Mouse (Mus musculus): ENCODE data around the gene Gpx3.
"Not testable (repeated sequence)": the region's sequence is repeated elsewhere in the genome, so short reads cannot be mapped to it uniquely, and the experiment has no call there.

Gene Gpx3

DNA sequence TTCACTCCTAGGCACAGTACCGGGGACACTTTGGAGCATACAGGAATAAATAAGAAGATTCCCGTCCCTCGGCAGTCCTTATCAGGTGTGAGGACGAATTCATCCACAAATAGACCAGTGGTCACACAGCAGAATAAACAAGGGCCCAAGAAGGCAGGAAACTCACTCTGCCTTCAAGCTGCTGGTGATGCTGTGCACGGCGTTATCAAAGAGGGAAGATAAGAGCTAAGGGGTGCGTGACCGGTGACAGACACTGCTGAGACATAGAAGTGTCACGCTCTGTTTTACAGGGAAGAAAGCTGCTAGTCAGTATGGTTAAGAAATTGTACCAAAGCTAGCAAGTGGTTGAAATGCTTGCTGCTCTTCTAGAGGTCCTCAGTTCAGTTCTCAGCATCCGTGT, 22.3 kb upstream of the Gpx3 start:
- DNase-seq (ENCODE audit: low spot score in 2 of 2), result no peak

DNA sequence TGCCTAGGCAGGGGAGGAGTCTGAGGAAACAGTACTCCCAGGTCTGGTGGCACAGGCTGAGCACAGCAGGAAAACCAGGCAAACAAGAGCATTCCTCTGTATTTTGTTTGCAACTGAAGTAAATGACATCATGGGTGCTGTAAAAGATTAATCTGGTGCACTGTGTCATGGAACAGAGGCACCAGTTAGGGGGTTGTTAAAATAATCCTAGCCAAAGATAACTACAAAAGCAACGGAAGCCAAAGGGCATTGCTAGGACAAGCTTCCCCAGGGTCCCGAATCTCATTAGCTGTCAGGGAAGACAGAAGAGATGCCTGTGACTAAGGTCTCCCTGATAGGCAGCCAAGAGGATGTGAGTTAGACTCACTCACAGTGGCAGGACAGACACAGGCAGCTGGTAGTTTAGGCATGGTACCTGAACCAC, 21.2 kb upstream of the Gpx3 start:
- DNase-seq (ENCODE audit: low spot score in 2 of 2), result no peak

DNA sequence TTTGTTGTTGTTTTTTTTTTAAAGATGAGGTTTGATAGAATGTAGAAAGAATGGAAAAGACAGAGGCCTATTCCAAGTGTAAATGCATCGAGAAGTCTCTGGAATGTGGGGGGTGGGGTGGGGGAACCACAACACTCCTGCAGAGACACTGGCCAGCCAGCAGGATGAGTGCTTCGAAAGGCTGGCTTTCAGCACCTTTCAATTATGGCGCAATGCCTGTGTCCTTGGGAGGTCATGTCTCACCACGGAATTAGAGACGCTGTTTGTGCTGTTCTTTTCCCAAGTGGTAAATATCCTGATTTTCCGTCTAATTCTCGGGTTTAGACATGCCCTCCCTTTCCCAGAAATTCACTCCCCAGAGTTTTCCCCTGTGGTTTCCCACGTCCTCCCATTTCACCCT, 19.6 kb upstream of the Gpx3 start:
- no peak for DNase-seq (ENCODE audit: low spot score in 2 of 2)

DNA sequence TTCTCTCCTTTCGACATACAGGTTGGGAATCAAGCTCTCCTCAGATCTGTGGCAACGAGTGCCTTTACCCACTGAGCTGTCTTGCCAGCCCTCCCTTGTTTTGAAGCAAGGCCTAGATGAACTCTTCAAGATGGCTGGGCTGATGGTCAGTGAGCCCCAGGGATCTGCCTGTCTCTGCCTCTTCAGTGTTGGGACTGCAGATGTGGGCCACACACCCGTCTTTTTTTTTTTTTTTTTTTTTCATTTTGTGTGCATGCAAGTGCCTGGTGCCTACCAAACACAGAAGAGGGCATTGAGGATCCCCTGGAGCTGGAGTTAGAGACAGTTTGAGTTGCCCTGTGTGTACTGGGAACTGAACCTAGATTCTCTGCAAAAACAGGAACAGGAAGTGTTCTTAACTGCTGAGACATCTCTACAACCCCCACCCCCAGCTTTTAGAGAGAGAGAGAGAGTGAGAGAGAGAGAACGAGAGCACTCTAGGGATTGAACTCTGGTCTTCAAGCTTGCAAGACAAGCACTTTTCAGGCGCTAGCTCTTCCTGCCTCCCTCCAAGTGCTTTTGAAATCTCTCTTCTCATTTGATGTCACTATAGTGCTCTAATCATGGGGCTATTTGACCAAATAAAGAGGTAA, 17.9 kb upstream of the Gpx3 start:
- no peak for DNase-seq (ENCODE audit: low spot score in 2 of 2)

DNA sequence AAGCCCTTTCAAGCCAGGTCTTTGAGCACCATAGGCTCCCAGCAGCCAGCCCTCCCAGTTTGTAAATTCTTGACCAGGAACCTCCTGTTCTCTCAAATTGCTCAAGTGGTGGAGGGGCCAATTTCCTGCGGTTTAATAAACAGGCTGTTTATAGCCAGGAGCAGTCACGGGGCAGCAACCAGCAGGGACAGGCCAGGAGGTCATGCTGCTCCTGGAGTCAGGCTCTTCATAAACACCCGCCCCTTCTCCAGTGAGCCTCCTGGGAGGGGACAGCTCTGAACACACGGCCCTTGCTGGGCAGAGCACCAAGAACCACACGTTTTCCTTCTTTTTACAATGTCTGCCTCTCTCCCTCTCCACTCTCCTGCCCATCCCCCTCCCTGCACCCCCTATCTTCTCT, 17.3 kb upstream of the Gpx3 start:
- no peak for DNase-seq (ENCODE audit: low spot score in 2 of 2)

DNA sequence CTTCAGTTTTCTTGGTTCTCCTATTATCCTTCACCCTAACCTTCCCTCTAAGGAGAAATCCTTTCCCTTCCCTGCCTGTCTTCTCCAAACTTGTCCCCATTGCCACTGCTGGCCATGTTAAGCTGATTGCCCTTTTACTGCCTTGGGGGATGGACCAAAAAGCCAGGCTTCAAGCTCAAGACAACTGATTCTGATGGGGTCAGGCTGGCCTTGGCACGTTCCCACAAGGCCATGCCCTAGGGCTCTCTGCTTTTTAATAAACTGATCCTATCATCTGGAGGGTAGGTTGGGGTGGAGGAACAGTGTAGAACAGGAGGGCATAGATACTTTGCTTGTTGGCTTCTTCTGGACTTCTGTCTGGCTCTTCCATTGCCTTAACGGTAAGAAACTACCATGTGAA, 16.8 kb upstream of the Gpx3 start:
- DNase-seq (ENCODE audit: low spot score in 2 of 2), result no peak

DNA sequence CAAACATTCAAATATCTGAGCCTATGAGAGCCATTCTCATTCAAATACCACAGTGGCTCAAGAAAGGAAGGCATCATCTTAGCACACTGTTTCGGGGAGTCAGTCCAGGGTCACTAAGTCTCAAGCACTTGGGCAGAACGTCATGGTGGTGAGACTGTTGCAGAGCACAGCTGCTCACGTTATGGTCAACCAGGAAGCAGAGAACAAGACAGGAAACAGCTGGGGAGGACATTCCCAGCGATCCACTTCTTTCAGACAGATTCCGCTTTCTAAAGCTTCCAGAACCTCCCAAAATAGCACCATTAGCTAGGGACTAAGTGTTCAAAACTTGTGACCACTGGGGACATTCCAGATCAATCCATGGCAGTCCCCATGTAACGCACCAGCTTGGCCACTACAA, 14.3 kb upstream of the Gpx3 start:
- no peak for DNase-seq (ENCODE audit: low spot score in 2 of 2)

DNA sequence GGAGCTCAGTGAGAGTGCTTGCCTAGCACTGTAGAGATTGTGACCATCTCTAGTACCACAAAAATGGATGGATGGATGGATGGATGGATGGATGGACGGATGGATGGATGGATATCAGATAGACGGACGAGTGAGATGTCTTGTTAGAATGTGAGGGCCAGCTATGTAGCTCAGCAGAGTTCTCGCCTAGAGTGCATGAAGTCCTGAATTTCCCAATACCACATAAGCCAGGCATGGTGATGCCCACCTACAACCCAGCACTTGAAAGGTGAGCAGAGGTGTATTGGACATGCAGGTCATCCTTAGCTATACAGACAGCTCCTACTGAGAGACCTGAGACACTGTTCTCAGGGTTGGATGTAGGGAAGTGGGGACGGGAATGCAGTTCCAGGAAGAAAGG, 10.9 kb upstream of the Gpx3 start:
- no peak for DNase-seq (ENCODE audit: low spot score in 2 of 2)

DNA sequence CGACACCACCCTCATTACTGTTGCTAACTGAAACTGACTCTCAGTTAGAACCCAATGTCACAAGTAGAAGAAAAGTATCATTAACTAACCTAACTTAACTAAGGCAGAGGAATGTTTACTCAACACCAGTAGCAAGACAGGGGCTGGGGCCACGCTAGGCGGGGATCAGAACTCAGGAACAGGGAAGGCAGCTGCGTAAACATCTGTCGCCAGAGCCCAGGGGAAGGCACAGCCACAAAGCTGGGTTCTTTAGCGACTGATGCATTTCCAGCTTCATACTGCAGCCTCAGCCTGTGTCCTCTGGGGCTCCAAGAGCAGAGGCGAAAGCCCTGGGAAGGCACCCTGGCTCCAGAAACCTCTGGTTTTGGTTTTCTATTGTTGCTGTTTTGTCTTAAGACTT, 10.2 kb upstream of the Gpx3 start:
- no peak for DNase-seq (ENCODE audit: low spot score in 2 of 2)

DNA sequence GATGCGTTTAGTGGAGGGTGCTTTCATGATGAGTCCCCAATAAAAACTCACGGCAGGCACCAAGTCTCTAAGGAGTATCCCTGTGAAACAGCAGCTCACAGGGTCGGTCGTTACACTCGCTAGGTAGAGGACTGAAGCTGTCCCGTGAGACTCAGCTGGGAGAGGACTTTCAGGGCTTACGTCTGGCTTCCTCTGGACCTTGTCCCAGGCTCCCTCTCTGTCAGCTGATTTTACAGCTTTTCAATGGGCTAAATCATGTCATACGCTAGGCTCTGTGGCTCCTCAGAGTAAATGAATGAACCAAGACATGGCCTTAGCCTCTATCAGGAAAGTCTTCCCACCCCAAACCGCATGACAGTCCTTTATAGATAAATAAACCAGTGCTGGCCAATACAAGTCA, 7.7 kb upstream of the Gpx3 start:
- DNase-seq (ENCODE audit: low spot score in 2 of 2), result no peak

DNA sequence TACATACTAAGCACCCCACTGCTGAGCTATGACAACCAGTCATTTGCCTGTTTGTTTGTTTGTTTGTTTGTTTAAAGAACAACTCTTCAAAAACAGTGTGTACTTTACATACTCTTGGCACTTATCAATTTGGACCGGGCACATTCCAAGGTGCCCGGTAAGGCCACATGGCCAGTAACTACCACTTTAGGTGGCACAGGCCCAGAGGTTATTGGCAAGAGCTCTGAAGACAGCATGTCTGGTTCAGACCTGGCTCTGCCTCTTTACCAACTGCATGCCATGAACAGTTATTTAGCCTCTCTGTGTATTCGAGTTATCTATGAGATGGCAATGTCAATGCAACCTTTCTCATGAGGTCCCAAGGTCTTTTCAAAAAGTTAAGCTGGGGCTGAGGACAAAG, 5.6 kb upstream of the Gpx3 start:
- not testable (repeated sequence) for DNase-seq (ENCODE audit: low spot score in 2 of 2)

DNA sequence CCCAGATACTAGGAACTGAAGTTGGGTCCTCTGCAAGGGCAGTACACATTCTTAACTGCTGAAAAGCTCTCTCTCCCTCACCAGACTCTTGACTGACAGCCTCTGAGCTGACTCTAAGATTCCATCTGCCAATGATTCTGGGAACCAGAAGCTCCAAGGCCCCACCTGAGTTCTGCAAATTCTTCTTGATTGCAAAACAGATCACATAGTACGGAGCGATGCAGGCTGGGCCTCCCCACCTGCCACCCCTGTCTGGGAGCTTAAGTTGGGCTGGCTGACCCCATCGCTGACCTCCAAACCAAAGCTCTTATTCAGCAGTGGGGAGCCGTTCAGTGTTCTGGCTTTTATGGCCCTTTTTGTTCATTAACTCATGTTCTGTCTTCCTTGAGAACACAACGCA, 4.8 kb upstream of the Gpx3 start:
- no peak for DNase-seq (ENCODE audit: low spot score in 2 of 2)

DNA sequence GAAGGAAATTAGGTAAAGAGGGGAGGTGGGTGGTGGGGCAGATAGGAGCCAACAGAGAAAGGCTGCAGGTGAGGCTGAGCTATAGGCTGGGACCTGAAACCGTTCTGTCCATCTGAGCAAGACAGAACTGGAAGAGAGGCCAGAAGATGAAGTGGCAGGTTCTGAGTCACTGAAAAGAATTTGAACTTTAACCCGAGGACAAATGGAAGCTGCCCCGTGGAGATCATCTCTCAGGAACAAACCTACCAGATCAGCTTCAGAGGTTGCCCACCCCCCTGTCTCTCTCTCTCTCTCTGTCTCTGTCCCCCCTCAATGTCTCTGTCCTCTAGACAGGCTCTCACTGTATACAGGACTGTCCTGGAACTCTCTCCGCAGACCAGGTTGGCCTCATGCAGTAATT, 2.6 kb upstream of the Gpx3 start:
- DNase-seq (ENCODE audit: low spot score in 2 of 2), result no peak

DNA sequence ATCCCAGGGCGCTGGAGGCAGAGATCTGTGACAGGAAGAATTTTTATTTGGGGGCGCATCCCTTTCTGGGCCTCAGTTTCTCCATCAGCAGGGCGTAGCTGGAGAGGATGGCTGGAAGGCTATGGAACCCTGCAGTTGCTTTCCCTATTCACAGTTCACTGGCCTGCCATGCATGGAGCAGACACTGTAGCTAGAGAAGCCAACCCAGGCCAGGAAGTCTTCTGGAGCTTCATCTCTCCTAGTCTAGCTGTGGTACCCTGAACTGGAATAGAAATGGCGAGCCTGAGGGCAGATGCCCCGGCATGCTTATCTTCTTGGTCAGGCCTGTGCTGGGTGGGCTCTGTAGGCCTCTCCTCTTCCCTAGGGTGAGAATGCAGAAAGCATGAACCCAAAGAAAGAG, 1.1 kb downstream of the Gpx3 start:
- DNase-seq (ENCODE audit: low spot score in 2 of 2), result no peak

DNA sequence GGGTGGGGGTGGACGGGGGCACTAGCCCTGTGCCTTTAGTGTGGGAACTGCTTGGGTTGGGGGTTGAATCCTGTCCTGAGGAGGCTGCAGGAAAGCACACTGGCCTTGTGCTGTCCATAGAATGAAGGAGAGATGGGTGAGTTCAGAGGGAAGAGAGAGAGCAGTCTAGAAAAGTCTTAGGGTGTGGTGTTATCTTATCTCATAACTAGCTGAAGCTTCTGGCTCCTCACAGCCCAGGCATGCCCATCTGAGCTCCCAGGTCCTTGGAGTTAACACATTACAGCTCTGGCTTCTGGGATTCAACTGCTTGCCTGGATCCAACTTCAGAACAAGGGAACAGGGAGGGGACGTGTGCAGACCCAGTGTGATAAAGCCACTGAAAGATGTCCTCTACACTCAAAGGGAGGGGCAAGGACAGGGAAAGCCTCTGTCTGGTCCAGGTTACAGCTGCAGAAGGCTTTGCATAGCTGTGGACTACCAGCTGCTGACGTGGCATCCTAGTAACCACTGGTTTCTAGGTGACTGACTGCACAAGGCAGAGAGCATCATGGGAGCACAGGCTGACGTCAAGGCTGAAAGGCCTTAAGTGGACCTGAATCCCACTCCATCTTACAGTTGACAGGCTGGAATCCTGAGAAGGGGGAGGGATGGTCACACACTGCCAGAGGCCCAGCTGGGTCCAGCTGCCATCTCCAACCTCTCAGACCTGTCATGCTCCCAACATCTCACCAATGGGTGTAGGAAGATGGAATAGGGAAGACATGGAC, 1.9 kb downstream of the Gpx3 start:
- no peak for DNase-seq (ENCODE audit: low spot score in 2 of 2)

DNA sequence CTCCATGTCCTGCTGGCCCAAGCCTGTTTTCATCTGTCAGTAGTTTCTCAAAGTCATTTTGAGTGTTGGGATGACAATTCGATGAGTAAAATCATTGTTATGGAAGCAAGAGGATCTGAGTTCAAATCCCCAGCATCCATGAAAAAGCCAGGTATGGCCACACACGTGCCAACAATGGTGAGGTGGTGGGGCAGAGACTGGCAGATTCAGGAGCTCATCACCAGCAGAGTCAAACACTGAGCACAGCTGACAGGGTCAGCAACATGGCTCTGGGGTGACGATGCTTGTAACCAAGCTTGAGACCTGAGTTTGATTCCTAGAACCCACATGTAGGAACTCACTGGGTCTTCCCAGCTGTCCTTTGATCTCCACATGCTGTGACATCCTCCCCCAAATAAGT, 2.8 kb downstream of the Gpx3 start:
- DNase-seq (ENCODE audit: low spot score in 2 of 2), result no peak

DNA sequence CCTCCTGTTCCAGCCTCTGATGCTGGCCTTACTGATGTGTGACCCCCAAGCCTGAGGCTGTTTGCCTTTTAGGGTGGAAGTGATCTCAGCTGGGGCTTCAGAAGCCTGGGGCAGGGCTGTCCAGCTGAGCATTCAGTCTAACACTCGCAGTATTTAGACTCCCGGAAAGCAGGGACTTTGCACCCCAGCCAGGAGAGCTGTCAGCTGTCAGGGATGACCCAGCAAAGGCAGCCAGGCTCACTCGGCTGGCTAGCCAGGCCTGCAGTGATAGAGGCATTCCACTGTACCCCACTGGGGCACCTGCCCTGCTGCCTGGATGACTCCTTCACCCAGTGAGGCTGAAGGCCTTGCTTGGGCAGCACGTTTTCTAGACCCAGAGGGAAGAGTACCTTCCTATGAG, 3.7 kb downstream of the Gpx3 start:
- DNase-seq (ENCODE audit: low spot score in 2 of 2), result no peak

DNA sequence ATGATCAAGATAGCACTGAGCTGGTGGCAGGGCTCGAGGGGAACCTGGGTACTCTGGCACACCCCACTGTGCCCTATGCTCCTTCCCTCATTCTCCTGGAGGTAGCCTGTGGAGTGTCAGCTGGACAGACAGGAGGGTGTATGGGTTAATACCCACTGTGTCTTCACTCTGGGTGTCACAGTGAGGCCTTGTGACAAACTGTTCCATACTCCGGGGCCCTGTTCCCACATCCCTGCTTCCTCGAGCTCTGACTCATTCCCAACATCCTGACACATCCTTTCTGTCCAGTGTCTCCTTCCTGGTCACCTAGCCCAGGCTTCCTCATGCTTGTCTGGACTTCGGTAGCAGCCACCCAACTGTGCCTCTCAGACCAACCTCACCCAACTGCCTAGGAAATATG, 4.2 kb downstream of the Gpx3 start:
- DNase-seq (ENCODE audit: low spot score in 2 of 2), result no peak

DNA sequence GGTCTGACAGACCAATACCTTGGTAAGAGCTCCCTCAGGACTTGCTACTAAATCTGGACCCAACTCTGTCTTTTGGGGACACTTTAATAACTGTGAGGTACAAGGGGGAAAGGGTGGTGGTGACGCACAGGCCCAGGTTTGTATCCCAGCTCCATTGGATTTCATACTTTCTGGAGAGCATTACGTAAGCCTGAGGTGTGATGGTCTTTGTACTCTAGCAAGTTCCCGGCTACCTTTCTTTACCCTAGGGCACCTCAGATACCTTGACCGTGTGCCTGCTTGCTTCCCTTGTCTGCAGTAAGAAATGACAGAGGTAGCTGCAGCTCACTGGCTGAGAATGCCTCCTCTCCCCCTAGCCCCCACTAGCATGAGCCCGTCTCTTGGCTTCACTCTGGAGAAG, 5.0 kb downstream of the Gpx3 start:
- no peak for DNase-seq (ENCODE audit: low spot score in 2 of 2)

DNA sequence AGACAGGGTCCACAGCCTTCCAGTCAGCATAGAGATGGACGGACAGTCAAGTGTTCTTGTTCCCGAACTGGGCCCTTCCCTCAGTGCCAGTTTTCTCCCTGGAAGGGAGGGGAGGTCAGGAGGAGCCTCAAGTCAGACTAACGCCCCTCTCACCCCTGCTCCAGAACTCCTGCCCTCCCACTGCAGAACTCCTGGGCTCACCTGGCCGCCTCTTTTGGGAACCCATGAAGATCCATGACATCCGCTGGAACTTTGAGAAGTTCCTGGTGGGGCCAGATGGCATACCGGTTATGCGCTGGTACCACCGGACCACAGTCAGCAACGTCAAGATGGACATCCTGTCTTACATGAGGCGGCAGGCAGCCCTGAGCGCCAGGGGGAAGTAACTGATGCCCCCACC, 7.0 kb downstream of the Gpx3 start:
- no peak for DNase-seq (ENCODE audit: low spot score in 2 of 2)

DNA sequence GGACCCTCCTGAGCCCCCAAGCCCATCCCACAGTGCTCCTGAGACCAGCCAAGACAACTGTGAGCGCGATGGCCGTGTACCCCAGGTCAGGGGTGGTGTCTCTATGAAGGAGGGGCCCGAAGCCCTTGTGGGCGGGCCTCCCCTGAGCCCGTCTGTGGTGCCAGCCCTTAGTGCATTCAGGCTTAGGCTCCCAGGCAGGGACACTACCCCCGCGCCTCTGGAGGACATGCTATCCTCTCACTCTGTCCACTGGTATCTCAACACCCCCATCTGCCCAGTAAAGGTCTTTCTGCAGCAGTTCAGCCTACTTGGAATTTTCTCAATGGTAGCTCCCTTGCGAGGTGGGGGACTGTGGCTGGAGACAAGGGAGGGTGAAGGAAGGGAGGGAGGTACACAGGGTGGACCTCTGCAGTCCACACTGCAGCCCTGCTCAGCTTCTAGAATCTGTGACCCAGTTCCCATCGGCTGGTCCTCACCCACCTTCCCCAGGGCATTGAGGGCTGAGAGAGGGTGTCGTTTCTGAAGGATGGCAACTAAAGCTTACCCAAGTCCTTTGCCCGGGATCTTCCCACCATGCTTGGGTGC, 7.9 kb downstream of the Gpx3 start:
- DNase-seq (ENCODE audit: low spot score in 2 of 2), result no peak

DNA sequence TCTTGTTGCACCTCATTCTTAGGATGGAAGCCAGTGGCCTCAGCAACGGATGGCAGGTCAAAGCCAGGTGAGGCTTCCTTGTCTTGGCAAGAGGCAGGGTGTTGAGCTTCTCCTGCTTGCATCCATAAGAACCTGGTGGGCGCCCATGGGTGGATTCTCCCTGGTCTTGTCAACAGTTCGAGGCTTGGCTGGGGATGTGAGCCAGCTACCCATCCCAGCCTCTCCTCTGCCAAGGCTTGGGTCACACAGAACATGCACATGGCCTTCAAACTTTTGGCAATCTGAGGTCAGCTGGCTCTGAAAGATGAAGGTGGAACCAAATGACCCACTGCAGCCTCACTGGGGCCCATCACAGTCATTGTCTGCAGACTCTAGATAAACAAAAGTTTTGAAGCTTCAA, 8.9 kb downstream of the Gpx3 start:
- DNase-seq (ENCODE audit: low spot score in 2 of 2), result no peak

DNA sequence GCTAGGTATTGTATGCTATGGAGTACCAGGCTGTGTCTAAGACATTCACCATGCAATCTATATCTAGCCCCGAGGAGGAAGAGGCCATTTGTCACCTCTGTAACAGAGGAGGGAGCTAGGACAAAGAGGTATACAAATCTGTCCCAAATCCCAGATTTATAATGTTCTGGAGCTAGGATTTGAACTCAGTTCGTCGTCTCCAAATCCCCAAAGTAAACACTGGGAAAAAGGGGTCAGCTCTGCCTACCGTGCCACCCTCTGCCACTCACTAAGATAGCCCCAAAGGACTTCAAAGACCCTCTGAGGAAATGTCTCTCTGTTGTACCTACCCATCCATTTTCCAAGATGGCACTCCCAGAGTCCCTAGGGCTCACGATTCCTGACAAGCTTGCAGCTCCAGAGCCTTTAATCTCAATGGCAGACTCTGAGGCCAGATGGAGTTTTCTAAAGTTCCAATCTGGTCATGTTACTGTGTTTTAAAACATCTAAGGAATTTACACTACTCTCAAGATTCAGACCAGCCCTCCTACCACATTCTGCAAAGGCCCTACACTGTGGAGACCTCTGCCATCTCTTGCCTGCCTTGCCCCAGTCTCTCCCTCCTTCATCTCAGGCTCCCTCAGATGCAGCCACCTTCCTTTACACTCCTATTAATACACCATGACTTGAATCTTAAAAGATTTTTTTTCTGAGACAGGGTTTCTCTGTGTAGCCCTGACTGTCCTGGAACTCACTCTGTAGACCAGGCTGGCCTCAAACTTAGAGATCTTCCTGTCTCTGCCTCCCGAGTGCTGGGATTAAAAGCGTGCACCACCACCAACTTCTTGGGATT, 9.6 kb downstream of the Gpx3 start:
- DNase-seq (ENCODE audit: low spot score in 2 of 2), result no peak
